Mouse (Mus musculus) adrenal gland, postnatal 14 days (tissue): Measurements from ENCODE around the gene G6pd2. TPM values are rescaled to one million over a fixed set of nuclear protein-coding genes. Genes with fewer than 3 reads are reported as not detected.

Source experiments
- DNase-seq: peaks from one replicate; pipeline ENCODE4 v3.0.0; 2021; ENCODE audit warnings: mixed read lengths
- long read RNA-seq, 2 experiments: library from polyadenylated mRNA; stranded (forward); transcript quantifications; one replicate each; pipeline ENCODE4 v2.0.0; 2021
- total RNA-seq: library from RNA; stranded (reverse); gene quantifications from 2 replicates; pipeline ENCODE4 v1.2.3, GENCODE M21; 2021

G6pd2 gene
- not detected in 2 replicates for total RNA-seq
- long read RNA-seq, experiment 1: 0 reads
- long read RNA-seq, experiment 2: 0 reads

- no peak for DNase-seq
Measured at GRCm38 (mm10) chr5:61808516-61808915, at the start of gene G6pd2. Gene G6pd2, plus strand, starts transcription at chr5:61808816.

GRCm38 (mm10) chr5:61764214-61764613 is 44.4 kb upstream of the G6pd2 start:
- no peak for DNase-seq

- no peak for DNase-seq
Measured at GRCm38 (mm10) chr5:61832935-61833551, 24.4 kb downstream of the G6pd2 start.

- DNase-seq: no peak
Measured at GRCm38 (mm10) chr5:61843891-61844290, 35.3 kb downstream of the G6pd2 start.
